Mouse (Mus musculus) forebrain, embryonic 16.5 days (tissue): ENCODE measurements around the gene Jmjd8. TPM values are rescaled to one million over a fixed set of nuclear protein-coding genes. Genes with fewer than 3 reads are reported as not detected.

ENCODE experiments used
- ATAC-seq: fragments of 200-750 bp; cut with Nextera tagmentation; 2 replicates; pipeline ENCODE4 v1.8.0; 2017; ENCODE audit warnings: mild to moderate bottlenecking, moderate library complexity
- H3K27ac ChIP-seq: fragments of 300-500 bp; sonication (generic); 2 replicates; pipeline ENCODE4 v1.5.1; 2014; ENCODE audit warnings: low read length, control low read depth
- H3K27me3 ChIP-seq: fragments of 300-500 bp; sonication (generic); replicated peaks from 2 replicates; pipeline ENCODE4 v1.6.1; 2014; ENCODE audit warnings: low read length; ENCODE audit not compliant: control insufficient read depth, insufficient read depth
- H3K36me3 ChIP-seq: fragments of 300-500 bp; sonication (generic); 2 replicates; pipeline ENCODE4 v1.6.1; 2014; ENCODE audit not compliant: control insufficient read depth, insufficient read depth
- H3K4me1 ChIP-seq: fragments of 300-500 bp; sonication (generic); replicated peaks from 2 replicates; pipeline ENCODE4 v1.6.1; 2014; ENCODE audit warnings: low read length; ENCODE audit not compliant: control insufficient read depth, insufficient read depth
- H3K4me2 ChIP-seq: fragments of 300-500 bp; sonication (generic); 2 replicates; pipeline ENCODE4 v1.6.1; 2014; ENCODE audit warnings: mild to moderate bottlenecking, low read length, control low read depth
- H3K4me3 ChIP-seq: fragments of 300-500 bp; sonication (generic); replicated peaks from 2 replicates; pipeline ENCODE4 v1.5.1; 2014; ENCODE audit warnings: mild to moderate bottlenecking, low read length, control low read depth
- H3K9ac ChIP-seq: fragments of 300-500 bp; sonication (generic); replicated peaks from 2 replicates; pipeline ENCODE4 v1.6.1; 2014; ENCODE audit warnings: low read depth, low read length, control low read depth
- H3K9me3 ChIP-seq: fragments of 300-500 bp; sonication (generic); 2 replicates; pipeline ENCODE4 v1.6.1; 2016; ENCODE audit warnings: low read length; ENCODE audit not compliant: control insufficient read depth
- WGBS: fragments of 180-500 bp; shearing (Covaris S2); extraction: QIAGEN DNeasy Blood & Tissue Kit; methylation state at CpG from one replicate; pipeline ENCODE4 v1.1.7; 2014; 5-methylcytosine and 5-hydroxymethylcytosine counted together
- polyA plus RNA-seq: library from polyadenylated mRNA; unstranded; fragments of >200 nt; fragmentation: Nextera tagmentation; extraction: Ambion mirVana; gene quantifications from 2 replicates; pipeline ENCODE4 v1.2.1, GENCODE M21; 2015

Jmjd8 gene
- polyA plus RNA-seq, 1 experiment from 2014 or later: 73.9 TPM

DNA sequence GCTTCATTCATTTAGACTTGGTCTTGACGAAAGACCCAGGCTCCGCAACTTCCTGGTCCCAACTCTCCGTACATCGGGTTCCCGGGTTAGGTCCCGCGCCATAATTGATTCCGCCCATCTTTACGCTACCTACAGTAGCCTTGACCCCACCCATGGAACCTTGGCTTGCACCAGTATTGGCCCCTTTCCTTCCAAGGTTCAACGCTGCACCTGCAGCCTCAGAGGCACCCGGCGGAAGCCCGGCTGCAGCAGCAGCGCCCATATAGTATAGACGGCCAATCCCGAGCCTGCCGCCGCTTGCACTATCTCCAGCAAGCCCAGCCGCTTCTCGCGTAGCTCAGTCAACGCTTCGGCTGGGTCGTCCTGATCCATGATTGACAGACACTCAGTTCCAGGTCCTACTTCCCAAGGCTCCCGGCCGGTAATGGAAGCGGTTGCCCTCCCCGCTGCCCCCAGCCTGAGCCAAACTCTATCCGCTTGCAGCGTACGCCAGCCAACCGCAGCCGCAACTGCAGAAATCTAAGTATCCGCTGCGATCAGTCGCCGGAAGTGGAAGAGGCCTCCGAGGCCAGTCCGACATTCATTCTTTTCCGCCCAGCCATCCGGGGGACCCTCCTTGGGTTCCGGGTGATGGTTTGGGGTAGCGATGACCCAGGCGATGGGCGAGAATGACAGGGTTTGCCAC lies 36.7 kb upstream of the Jmjd8 start:
- Histone ChIP-seq H3K36me3 (no peaks in the 10 kb centered on the region), H3K27ac (peak overlapping the region; percentile 95), H3K9ac (peak overlapping the region; percentile 87), H3K4me2 (peak overlapping the region; percentile 73), H3K4me3 (peak overlapping the region; percentile 80), H3K27me3 (no peaks in the 10 kb centered on the region; the same call in 1 of the 2 replicates), H3K9me3 (no peaks in the 10 kb centered on the region), H3K4me1 (peaks cover 46% of the 10 kb centered on the region)
- under 1% methylated on average over 45 of the region's 45 CpGs for WGBS
- peak; percentile 67 for ATAC-seq

DNA sequence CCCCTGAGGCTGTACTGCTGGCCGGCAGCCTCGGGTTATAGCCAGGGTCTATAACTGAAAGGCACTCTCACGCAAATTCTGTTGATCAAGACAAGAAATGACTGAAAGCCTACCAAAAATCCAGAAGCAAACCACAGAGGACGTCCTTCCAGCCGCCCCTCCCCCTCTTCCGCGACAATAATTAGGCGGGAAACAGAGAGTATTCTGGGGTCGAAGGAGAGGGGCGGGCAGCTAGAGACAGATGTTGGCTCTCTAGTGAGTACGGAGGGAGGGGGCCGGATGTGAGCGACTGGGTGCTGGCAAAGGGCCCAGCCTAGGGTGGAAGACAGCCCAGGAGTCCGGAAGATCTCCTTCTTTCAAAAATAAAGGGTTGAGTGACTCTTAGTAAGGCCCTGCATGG lies 36.1 kb upstream of the Jmjd8 start, which contains the start of gene Fam173a:
Fam173a (minus strand) TSS at position 287 of the 400 bp plus-strand sequence.
- H3K4me2 ChIP-seq: peak within 1 kb of the TSS; percentile 73
- no peaks in the 10 kb centered on the region for H3K9me3 ChIP-seq
- peaks cover 49% of the 10 kb centered on the region for H3K4me1 ChIP-seq
- peak within 1 kb of the TSS; percentile 95 for H3K27ac ChIP-seq
- ATAC-seq: peak; percentile 60
- peak within 1 kb of the TSS; percentile 87 for H3K9ac ChIP-seq
- H3K4me3 ChIP-seq: peak within 1 kb of the TSS; percentile 80
- no peaks in the 10 kb centered on the region; the same call in 1 of the 2 replicates for H3K27me3 ChIP-seq
- H3K36me3 ChIP-seq: no peaks in the 10 kb centered on the region
- 0% methylated on average over 14 of the region's 14 CpGs for WGBS

DNA sequence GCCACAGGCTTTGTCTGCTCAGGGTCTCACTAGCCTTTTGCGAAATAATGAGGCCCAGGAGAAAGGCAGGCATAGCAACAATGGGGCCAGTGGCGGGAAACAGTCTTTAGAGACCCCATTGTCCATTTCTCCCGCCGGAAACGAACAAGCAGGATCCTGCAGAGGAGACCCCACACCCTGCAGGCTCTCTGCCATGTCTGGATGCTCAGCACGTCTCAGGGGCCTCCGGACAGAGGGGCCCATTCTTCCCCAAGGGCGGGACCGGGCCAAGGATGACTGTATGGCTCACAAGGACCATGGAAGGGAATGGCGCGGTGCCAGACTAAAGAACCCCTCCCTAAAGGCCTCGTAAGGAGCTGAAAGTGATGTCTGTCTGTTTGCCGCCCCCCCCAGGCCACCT lies 34.5 kb upstream of the Jmjd8 start:
- peaks cover 49% of the 10 kb centered on the region for H3K4me1 ChIP-seq
- no peak for ATAC-seq
- H3K4me2 ChIP-seq: no peak overlapping the region; the same call in 1 of the 2 replicates
- WGBS: 9% methylated on average over 13 of the region's 13 CpGs
- H3K9me3 ChIP-seq: no peaks in the 10 kb centered on the region
- H3K27ac ChIP-seq: no peak overlapping the region
- no peak overlapping the region for H3K4me3 ChIP-seq
- no peaks in the 10 kb centered on the region; the same call in 1 of the 2 replicates for H3K27me3 ChIP-seq
- H3K9ac ChIP-seq: no peak overlapping the region
- no peaks in the 10 kb centered on the region for H3K36me3 ChIP-seq

DNA sequence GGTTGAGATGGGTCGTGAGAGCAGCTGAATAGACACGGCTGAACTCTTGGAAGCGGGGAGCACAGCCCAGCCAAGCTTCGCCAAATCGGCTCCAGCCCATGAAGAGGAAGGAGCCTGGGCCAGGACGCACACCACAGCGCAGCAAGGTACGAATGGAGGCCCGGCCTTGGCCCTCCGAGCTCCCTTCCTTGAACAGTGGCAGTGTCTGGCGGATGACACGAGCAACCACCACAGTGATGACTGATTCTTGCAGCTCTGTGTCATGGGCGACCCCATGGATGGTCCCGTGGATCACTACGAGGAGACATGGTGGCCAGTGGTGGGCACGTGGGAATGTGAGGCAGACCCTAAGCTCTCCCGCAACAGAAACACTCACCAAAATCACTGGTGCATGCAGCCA lies 33.7 kb upstream of the Jmjd8 start:
- H3K36me3 ChIP-seq: no peaks in the 10 kb centered on the region
- peak overlapping the region; percentile 74 for H3K4me2 ChIP-seq
- ATAC-seq: no peak
- peak overlapping the region; percentile 19; the same call in 1 of the 2 replicates for H3K27ac ChIP-seq
- no peak overlapping the region for H3K4me3 ChIP-seq
- H3K27me3 ChIP-seq: no peaks in the 10 kb centered on the region; the same call in 1 of the 2 replicates
- 46% methylated on average over 17 of the region's 17 CpGs for WGBS
- H3K9ac ChIP-seq: no peak overlapping the region
- H3K4me1 ChIP-seq: peaks cover 49% of the 10 kb centered on the region
- H3K9me3 ChIP-seq: no peaks in the 10 kb centered on the region

DNA sequence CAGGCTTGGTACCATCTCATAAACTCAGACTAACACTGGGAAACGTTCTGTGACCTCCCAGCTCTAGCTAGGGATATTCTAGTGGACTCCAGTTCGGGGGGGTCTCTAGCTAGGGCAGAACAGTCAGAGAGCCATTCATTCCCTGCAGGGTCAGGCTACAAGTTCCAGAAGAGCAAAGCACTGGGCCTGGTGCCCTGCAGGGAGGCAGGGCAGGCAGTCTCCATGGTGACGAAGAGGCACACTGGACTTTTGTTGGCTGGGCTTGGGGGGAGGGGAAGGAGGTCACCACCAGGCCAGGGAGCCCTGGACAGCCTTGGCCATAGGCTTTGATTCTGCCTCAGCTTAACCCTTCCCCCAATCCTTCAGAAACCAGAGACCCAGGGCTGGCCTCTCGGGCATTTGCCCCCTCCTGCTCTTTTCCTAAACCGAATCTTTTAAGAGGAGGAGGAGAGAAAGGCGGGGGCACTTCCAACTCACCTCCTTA lies 33.0 kb upstream of the Jmjd8 start, which contains the start of gene AC134908.4:
AC134908.4 (minus strand) TSS at position 51 of the 484 bp plus-strand sequence.
- ATAC-seq: no peak
- H3K4me1 ChIP-seq: peaks cover 46% of the 10 kb centered on the region

DNA sequence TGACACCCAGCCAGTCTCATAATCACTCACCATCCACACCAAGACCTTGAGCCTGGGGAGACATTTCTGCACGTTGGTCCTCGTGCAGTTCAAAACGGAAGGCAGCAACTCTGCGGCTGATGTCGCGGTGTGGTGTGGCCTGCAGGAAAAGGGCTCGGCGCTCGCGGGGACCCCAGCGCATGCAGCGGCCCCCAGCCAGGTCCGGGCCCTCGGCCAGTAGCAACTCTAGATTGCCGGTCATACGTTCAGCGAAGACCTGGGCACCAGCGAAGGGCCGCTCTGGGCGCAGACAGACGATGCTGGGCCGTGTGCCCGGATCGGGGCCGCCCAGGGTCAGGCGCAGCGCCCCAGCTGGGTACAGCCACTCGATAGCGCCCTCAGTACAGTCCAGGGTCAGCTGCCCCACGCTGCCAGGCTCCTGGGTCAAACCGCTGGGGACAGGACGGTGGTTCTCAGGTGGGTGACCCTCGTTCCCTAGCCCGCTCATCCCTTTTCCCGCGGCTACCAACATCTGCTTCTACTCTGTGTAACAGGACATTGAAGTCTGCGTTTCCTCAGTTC lies 32.4 kb upstream of the Jmjd8 start:
- WGBS: under 1% methylated on average over 37 of the region's 37 CpGs
- no peaks in the 10 kb centered on the region; the same call in 1 of the 2 replicates for H3K27me3 ChIP-seq
- peak overlapping the region; percentile 55 for H3K4me3 ChIP-seq
- H3K27ac ChIP-seq: no peak overlapping the region
- H3K4me2 ChIP-seq: peak overlapping the region; percentile 74
- no peaks in the 10 kb centered on the region for H3K9me3 ChIP-seq
- no peak for ATAC-seq
- H3K9ac ChIP-seq: peak overlapping the region; percentile 59
- H3K36me3 ChIP-seq: no peaks in the 10 kb centered on the region
- H3K4me1 ChIP-seq: peaks cover 39% of the 10 kb centered on the region

More for the DNA sequence above, 33.0 kb upstream of the Jmjd8 start, which contains the start of gene AC134908.4:
- 13% methylated on average over 6 of the region's 6 CpGs for WGBS
- H3K27me3 ChIP-seq: no peaks in the 10 kb centered on the region; the same call in 1 of the 2 replicates
- no peaks in the 10 kb centered on the region for H3K9me3 ChIP-seq
- no peaks in the 10 kb centered on the region for H3K36me3 ChIP-seq
- H3K4me3 ChIP-seq: peak within 1 kb of the TSS; percentile 55
- peak within 1 kb of the TSS; percentile 19; the same call in 1 of the 2 replicates for H3K27ac ChIP-seq
- H3K4me2 ChIP-seq: peak within 1 kb of the TSS; percentile 74
- H3K9ac ChIP-seq: peak within 1 kb of the TSS; percentile 59

DNA sequence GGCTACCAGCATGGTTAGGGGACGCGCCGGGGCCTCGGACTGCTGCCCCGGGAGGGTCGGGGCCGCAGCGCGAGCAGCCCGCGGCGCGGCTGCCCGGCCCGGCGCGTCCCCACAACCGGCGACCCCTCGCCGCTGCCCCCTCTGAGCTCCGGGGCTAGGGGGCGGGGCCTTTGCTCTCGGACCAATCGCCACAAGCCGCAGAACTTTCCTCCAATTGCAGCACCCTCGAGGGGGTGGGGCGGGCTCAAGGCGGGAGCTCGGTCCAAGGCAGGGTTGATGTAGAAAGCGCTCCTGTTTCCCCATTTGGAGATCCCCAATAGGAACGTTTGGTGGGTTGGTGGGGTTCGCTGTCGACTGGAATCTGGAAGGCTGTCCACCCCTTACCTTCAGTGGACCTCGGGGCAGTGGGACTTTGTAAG lies 31.7 kb upstream of the Jmjd8 start, which contains the start of gene Metrn:
Metrn (minus strand) TSS at position 186 of the 419 bp plus-strand sequence.
- Histone ChIP-seq H3K4me3 (peak within 1 kb of the TSS; percentile 55), H3K27ac (no peak within 1 kb of the TSS), H3K27me3 (no peaks in the 10 kb centered on the region; the same call in 1 of the 2 replicates), H3K9ac (peak within 1 kb of the TSS; percentile 59), H3K9me3 (no peaks in the 10 kb centered on the region), H3K4me1 (peaks cover 35% of the 10 kb centered on the region), H3K36me3 (no peaks in the 10 kb centered on the region), H3K4me2 (peak within 1 kb of the TSS; percentile 74)
- WGBS: under 1% methylated on average over 35 of the region's 35 CpGs
- ATAC-seq: peak; percentile 56

DNA sequence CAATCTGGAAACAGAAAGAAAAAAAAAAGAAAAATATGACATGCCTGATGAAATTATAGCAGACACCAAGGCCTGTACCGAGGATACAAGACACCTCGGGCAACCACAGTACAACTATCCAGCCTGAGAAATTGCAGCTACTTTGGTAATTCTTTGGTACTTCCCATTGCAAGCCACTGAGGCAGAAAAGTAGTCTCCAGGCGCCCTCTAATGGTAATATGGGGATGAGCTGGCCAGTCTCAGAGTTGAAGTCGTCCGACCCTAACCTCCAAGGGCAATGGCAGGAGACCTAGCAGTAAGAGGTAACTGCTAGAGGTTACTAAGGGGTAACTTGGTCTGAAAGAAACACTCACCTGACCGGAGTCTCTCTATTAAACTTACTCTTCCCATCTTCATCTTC lies 27.6 kb upstream of the Jmjd8 start:
- peak; percentile 19; the same call in 1 of the 2 replicates for ATAC-seq
- H3K27me3 ChIP-seq: no peaks in the 10 kb centered on the region; the same call in 1 of the 2 replicates
- peaks cover 25% of the 10 kb centered on the region for H3K4me1 ChIP-seq
- H3K4me2 ChIP-seq: no peak overlapping the region
- H3K9ac ChIP-seq: no peak overlapping the region
- no peaks in the 10 kb centered on the region for H3K36me3 ChIP-seq
- no peak overlapping the region for H3K4me3 ChIP-seq
- WGBS: 7% methylated on average over 6 of the region's 6 CpGs
- H3K27ac ChIP-seq: no peak overlapping the region
- H3K9me3 ChIP-seq: no peaks in the 10 kb centered on the region
